Mouse (Mus musculus) left cerebral cortex, postnatal 4 days (tissue): ENCODE measurements around the gene Tekt5. TPM values are rescaled to one million over a fixed set of nuclear protein-coding genes. Genes with fewer than 3 reads are reported as not detected.
A peak's percentile ranks its signal among the peaks of the same experiment; 100 is the strongest.

Experiments used
- DNase-seq: peaks from one replicate; pipeline ENCODE4 v3.0.0-alpha.2; 2022
- intact Hi-C: fragments of 180-260 bp; cut with DNase I; formaldehyde crosslinking; loops from one replicate; pipeline ENCODE4 v1.15.1; 2025
- total RNA-seq, 2 experiments: library from RNA; stranded (reverse); gene quantifications; 2 replicates each; pipeline ENCODE4 v1.2.3; 2021

The Tekt5 gene
- total RNA-seq, 2 experiments from 2014 or later: 4.1 to 5.2 TPM

DNA sequence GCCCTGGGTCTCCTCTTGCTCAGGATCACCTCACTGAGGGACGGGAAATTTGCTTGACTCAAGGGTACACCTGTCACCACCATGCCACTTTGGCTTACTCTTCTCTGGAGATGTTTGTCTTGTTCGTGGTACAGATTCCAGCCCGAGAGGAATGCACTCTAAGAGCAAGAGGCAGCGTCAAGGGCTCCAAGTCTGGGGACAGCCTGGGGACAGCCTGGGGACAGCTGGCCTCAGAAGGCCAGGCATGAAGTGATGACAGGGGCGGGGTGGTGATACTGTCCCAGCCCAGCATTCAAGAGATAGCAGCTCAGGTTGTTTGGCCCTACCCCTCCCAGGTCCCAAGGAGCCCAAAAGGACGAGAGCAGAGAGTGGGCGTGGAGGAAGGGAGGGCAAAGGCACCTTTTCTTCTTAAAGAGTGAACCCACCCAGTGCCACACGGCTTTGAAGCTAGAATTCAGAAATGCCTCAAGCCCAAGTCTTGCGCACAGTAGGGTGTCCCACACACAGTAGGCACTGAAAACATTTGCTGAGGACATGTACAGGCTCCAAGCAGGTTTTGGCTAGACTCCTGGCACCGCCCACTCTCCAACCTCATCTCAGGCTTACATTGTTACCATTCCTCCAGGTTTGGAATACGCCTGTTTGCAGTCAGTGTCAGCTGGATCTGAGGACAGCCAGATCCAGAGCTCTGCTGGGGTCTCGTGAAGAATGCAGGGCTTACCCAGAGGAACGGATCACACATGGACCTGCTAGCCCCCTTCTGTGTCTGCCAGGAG lies 57.7 kb downstream of the Tekt5 start:
- DNase-seq: no peak
- intact Hi-C loops: no loop called here

DNA sequence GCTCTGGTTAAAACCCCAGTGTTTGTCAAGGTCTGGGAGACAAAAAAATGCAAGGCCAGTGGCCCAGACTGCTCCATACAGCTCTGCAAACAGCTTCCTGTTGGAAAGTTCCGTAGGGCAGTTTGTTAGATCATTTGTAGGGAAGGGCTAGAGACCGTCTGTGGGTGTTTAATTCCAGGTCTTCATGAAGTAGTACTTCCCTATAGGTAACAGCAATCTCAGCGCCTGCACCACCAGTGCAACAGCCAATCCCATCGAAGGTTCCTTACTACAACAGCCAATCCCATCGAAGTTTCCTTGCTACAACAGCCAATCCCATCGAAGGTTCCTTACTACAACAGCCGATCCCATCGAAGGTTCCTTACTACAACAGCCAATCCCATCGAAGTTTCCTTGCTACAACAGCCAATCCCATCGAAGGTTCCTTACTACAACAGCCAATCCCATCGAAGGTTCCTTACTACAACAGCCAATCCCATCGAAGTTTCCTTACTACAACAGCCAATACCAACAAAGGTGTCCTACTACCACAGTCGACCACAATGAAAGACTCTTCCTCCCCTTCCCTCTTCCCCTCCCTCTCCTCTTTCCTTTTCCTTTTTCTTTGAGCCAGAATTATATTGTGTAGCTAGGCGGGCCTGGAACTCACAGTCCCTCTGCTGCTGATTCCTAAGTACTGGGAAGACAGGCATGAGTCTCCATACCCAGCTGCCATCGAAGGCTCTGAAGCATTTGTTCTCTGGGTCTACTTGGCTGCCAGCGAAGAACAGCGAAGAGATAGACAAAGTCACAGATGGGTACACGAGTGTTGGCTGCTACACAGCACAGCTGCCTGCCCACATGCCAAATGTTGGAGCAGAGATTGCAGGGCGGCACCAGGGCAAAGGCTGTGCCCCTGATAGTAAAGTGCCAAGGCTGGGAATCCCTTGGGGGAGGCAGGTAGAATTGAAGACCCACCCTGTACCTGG lies 58.6 kb downstream of the Tekt5 start:
- DNase-seq: no peak
- intact Hi-C loops: no loop called here

DNA sequence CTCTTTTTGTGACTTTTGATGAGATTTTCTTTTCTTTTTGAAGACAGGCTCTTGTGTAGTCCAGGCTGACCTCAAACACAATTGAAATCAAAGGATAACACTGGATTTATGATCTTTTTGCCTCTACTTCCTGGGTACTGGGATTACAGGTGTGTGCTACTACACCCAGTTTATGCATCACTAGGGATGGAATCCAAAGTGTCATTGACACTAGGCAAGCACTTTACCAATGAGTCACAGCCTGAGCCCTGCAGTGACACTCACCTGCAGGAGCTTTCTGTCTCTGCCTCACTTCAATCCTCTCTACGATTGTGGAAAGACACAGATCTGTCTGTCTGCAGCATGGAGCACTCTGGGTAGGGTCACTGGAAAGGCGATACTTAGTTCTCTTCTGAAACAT lies 59.3 kb downstream of the Tekt5 start:
- intact Hi-C loops: no loop called here
- DNase-seq: no peak

DNA sequence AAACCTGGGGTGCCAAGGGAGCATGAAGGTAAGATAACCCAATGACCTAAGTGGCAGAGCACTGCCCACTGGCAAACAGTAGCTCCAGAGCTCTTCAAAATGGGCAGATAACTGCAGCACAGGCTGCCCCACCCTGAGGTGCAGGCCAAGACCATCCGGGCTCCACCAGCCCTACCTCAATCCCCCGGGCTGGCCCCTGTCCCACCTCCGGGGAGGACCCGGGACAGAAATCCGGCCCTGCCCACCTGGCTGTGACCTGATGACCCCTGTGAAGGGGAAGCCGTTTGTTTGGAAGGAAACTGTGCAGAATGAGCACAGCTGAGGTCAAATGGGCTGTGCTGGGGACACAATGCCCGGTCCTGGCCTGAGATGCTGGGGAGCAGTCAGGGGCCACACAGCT lies 62.6 kb downstream of the Tekt5 start:
- DNase-seq: no peak
- intact Hi-C loops: no loop called here

DNA sequence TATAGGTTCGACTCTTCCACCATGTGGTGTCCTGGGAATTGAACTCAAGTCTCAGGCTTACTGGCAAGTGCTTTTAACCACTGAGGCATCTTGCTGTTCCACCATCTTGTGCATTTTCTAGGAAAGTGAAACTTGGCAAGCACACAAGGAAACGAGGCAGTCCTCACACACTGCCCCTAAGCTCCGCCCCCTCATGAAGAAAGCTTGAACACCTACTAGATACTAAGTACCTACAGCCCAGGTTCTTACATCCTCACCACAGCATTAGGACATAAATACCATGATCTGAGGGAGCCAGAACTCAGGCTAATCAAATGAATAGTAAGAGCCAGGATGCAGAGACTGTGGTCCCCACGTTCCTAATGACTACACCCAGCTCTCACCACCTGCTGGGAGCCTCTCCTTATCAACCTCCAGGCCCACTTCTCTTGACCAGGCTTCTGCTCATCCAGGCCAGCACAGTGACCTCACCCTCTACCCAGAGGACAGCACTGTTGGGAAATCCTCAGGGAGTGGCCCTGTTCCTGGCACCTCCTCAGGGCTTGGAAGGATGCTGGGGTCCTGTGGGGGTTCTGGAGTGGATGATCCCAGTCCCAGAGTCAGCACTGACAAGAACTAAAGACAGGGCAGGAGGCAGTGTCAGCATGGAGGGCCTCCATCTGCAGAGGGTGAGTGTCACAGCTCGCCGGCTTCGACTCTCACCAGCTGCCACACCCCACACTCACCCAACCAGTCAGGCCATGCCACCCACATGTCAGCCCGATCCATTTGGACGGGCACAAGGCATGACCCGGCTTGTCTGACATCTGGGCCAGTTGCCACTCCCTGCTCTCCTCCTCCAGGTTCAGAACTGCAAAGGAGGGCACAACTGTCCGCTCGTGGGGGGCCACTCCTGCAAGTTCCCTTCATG lies 64.4 kb downstream of the Tekt5 start:
- intact Hi-C loops: no loop called here
- no peak for DNase-seq

DNA sequence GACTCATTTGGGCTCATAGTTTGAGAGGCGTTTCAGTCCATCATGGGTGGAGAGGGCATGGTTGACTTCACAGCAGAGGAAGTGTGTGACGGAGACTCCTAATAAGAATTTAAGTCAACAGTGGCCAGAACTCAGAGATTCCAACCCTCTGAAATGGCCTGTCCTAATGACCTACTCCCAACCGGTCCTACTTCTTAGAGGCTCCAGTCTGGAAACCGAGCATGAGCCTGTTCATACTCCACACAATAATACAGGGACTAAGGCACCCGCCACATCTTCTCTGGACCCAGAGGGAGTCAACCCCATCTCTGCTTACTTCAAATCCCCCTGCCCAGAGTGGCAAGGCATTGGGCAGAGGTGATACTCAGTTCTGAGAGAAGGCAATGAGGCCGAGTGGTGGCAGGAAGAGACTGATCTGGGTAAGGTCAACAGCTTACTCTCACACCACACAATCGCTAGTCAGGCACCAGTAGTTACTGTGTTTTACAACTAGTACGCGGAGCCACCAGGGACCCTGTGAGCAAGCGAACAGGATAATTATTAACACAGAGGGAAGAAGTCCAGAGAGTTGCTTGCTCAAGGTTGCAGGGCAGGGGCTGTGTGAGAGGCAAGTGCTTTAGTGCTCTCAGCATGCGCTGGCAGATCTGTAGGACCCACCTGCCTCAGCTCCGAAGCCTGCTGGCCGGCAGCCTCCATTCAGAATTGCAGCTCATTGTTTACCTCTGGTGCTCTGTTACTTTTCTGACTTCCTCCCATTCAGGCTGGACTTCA lies 67.5 kb downstream of the Tekt5 start:
- intact Hi-C loops: no loop called here

DNA sequence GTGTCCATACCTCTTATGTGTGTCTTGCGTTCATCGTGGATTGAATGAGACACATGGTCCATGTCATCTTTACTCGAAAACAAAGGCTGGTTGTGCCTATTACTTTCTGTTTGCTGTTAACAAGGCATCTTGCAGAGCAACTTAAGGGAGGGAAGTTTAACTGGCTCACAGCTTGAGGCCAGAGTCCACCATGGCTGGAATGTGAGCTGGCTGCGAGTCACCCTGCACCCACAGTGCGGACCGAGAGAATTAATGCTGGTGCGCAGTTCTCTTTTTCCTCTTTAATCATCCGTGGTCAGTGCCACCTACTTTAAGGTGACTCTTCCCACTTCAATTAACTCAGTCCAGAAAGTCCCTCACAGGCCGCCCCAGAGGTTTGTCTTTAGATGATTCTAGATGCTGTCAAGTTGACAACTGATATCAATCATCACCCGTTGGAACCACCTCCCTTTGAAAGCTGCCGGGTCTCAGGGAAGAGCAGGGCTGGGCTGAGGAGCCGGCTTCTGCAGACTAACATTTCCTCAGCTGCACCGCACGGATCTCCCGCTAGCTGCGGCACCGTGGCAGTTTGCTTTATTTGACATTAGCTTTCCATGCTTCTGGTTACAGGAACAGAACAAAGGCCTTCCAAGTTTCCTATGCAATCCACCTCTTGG lies 75.2 kb downstream of the Tekt5 start:
- intact Hi-C loops: no loop called here

More for the DNA sequence above, 67.5 kb downstream of the Tekt5 start:
- peak; percentile 19 for DNase-seq

DNA sequence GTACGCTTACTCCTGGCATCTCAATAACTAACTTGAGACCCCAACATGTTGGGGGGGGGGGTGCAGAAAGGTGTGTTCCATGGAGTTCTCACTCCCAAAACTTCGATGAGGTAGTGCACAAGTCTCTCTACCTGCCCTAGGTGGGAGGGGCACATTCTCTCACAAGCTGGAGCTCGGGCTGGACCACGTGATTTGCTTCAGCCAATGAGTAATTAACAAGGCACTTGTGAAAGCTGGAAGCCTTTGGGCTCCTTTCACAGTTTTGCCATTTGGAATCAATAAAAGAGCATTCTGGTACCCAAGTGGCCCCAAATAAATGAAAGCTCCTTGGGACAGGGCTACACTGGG lies 78.1 kb downstream of the Tekt5 start:
- intact Hi-C loops: no loop called here
- no peak for DNase-seq

More for the DNA sequence above, 75.2 kb downstream of the Tekt5 start:
- no peak for DNase-seq

DNA sequence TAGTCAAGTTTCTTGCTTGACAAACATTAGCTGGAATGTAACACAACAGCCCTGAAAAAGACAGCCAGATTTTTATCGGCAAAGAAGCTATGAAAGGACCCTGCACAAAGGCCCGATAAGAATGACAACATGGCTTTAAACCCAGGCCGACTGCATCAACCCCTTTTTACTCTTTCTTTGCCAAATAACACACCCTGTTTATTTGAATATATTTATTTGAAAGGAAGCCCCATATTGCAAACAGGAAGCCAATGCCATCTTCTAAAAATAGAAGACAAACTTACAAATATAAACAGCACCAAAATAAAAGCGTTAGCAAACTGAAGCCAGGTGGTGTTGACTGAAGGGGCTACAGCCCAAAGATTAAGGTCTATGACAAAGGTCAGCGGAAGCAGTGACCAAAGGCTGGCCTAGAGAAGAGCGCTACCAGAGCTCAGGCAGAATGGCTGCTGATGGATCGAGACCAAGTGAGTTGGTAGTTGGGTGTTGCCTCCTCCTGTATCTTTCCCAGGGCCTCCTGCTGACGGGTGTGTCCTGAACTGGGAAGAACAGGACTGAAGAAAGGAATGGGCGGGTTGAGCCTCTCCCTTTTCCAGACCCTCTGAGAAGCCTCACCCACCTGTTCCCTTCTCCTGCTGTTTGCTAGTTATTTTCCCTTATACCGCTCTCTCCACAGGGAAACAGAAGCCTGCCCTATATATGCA lies 78.6 kb downstream of the Tekt5 start:
- intact Hi-C loops: no loop called here
- no peak for DNase-seq

DNA sequence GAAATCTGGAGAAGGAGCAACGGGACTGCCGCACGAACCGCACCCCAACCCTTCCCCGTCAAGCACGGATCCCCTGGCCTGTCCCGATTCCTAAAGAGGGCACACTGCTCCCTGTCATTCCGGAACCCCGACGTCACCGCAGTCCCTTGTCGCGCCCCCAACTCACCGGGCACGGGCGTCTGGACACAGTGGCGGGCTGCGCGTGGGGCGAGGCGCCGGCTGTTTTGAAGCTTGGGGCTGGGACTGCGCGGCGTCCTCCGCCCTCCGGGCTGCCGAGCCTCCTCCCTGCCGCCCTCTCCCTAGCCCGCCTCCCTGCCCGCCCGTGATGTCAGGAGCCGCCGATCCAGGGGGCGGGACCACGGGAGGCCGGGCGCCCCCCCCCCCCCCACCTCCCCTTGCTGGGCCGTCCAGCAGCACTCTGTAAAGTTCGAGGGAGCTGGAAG lies 81.6 kb downstream of the Tekt5 start, which contains the start of gene Emp2:
TSS of gene Emp2 (minus strand) at position 323 of the 443 bp plus-strand sequence.
- peak; percentile 23 for DNase-seq
- intact Hi-C loops: no loop called here

DNA sequence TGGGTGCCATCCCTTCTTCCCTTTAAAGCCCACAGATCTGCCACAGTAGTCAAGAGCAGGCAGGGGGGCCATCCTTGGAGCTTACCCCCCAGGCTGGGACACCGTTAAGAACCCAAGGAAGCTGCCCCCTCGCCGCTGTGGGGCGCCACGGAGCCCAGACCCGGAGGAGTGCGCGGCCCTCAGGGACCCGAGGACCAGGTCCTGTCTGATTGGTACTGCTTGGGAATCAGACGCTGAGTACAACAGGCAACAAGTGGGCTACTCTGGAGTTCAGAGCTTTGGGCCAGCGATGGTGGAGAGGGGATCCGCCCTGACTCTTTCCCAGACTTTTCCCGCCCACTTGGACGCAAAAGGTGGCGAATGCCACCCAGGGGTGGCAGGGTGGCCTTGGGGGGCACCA lies 82.1 kb downstream of the Tekt5 start:
- DNase-seq: no peak
- intact Hi-C loops: no loop called here

DNA sequence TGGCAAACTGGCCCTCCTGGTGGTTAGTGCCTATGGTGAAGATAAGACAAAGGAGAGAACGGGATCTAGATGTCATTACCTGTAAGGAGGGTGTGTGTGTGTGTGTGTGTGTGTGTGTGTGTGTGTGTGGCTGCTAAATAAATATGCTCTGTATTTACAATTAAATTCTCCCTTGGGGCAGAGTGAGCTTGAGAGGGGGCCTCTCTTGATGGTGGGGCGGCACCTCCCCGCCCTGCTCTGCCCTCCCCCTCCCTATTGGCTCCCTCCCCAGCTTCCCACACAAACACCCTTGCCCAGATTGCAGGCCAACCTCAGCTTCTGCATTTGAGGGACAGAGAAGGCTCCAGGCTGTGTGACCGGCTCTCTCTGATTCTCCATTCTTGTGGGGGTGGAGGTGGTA lies 83.3 kb downstream of the Tekt5 start:
- intact Hi-C loops: no loop called here
- no peak for DNase-seq

DNA sequence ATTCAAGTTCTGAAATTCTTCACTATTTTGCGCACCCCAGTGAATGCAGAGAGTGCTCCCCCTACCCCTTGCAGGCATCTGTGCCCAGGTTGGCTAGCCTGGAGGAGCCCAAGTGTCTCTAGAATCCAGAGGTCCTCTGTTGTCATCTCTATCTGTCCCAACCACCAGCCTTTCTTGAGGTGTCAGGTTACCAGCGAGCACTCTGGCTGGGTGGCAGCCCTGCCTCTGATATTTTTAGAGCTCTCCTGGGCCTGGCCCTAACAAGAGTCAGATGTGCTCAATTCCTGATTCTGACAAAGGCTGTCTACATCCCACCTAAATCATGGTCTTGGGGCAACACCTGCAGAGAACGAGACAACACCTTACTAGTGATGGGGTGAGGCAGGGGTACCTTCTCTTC lies 84.2 kb downstream of the Tekt5 start:
- no peak for DNase-seq
- intact Hi-C loops: no loop called here

DNA sequence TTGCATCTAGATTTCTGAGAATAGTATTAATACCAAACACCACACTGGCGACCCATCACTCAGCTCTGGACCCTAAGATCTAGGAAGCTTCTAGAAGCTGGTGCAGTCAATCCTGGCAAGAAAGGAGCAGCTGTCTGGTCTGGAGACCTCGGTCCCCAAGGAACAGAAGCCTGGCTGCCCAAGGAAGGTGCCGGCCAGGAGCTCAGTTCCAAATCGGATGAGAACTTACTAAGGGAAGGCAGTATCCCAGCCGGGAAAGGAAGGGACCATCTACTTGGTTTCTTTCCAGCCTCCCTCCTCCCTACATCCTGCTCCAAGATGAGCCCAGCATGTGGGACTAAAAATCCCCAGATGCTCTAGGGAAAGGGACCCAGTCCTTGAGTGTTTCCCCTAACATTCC lies 84.8 kb downstream of the Tekt5 start:
- intact Hi-C loops: no loop called here
- no peak for DNase-seq

Other genes starting within 250 kb of the Tekt5 start
- not detected for gene Rpl39l, start 225.3 kb downstream of the Tekt5 start, total RNA-seq
- under 1 TPM; 0.44 to 0.60 TPM for gene Atf7ip2, start 202.8 kb downstream of the Tekt5 start, total RNA-seq
- gene Emp2, start 81.5 kb downstream of the Tekt5 start, total RNA-seq: 10 to 100 TPM; 19.3 TPM
- 10 to 100 TPM; 21.3 to 22.3 TPM for gene Nubp1, start 16.5 kb upstream of the Tekt5 start, total RNA-seq
- 10 to 100 TPM; 54.3 to 55.2 TPM for gene Tvp23a, start 51.9 kb upstream of the Tekt5 start, total RNA-seq
- gene Ciita, start 84.6 kb upstream of the Tekt5 start, total RNA-seq: under 1 TPM in 1 of 2 experiments, not detected in 1; 0.10 TPM
- 10 to 100 TPM; 22.2 to 22.3 TPM for gene Dexi, start 147.6 kb upstream of the Tekt5 start, total RNA-seq
- gene Clec16a, start 149.8 kb upstream of the Tekt5 start, total RNA-seq: 10 to 100 TPM; 59.0 to 66.1 TPM